Mouse (Mus musculus): ENCODE measurements around the gene Sppl2c.

- TF ChIP-seq GATA1 (IDR thresholded peaks at IDR 0.05; ENCODE audit: low read depth, low read length) (no peak), EP300 (IDR thresholded peaks at IDR 0.05; ENCODE audit: low read depth in 1 of 2, low read length in 2 of 2) (no peak), NELFE (IDR thresholded peaks at IDR 0.05; ENCODE audit: low read depth, low read length) (no peak), CTCF (IDR thresholded peaks at IDR 0.05 in 2 of 3, conservative IDR thresholded peaks at IDR 0.05 in 1 of 3; ENCODE audit: control insufficient read depth in 1 of 3, insufficient read depth in 1 of 3, low read depth in 2 of 3, low read length in 3 of 3, poor library complexity in 1 of 3, severe bottlenecking in 1 of 3) (no peak)
Observed at GRCm38 (mm10) chr11:104138976-104139375, 47.2 kb upstream of the Sppl2c start.

All from MEL (cell line).